Mouse (Mus musculus) olfactory bulb, adult 2 months (tissue): ENCODE results near the gene Dync1li1.

Experiments
- CTCF ChIP-seq: fragments of 200-500 bp; IDR thresholded peaks from 2 replicates; pipeline ENCODE4 v1.5.1; 2012; ENCODE audit warnings: low read depth, mild to moderate bottlenecking, low read length, moderate library complexity; ENCODE audit not compliant: insufficient read depth
- POLR2A ChIP-seq: fragments of 200-500 bp; IDR thresholded peaks from 2 replicates; pipeline ENCODE4 v1.6.1; 2012; ENCODE audit warnings: mild to moderate bottlenecking, low read depth, low read length, moderate library complexity; ENCODE audit not compliant: insufficient read depth

DNA sequence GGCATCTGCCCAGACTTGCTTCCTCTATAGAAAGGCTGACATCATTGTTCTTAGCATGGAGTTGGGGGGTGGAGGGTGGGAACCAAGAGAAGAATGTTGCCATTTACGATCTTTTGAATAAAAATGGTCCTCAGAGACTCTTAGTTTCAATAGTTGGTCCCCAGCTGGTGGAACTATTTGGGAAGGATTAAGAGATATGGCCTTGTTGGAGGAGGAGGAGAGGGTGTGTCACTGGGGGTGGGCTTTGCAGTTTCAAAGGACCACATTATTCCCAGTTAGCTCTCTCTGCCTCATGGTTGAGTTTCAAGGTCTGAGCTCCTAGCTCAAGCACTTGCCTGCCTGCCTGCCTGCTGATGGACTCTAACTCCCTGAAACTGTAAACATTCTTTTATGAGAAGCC is 16.6 kb upstream of the Dync1li1 start:
- no peak for TF ChIP-seq POLR2A
- no peak for TF ChIP-seq CTCF
